Mouse (Mus musculus) thymus, postnatal 0 days (tissue): Measurements from ENCODE around the gene Gm45785. TPM values are rescaled to one million over a fixed set of nuclear protein-coding genes. Genes with fewer than 3 reads are reported as not detected.

ENCODE experiments used
- polyA plus RNA-seq: library from polyadenylated mRNA; unstranded; fragments of >200 nt; fragmentation: Nextera tagmentation; extraction: Ambion mirVana; gene quantifications from 2 replicates; pipeline ENCODE4 v1.2.1, GENCODE M21; 2015

Gene Gm45785
- polyA plus RNA-seq, 1 experiment from 2014 or later, result not detected

Other genes with a start within 250 kb of the Gm45785 start
- not detected in 2 replicates for gene Olfr61, start 227.4 kb downstream of the Gm45785 start, polyA plus RNA-seq
- gene Olfr53, start 209.9 kb downstream of the Gm45785 start, polyA plus RNA-seq, result not detected in 2 replicates
- gene Olfr539, start 196.4 kb downstream of the Gm45785 start, polyA plus RNA-seq, result not detected in 2 replicates
- not detected in 2 replicates for gene Olfr45, start 174.4 kb downstream of the Gm45785 start, polyA plus RNA-seq
- not detected in 2 replicates for gene Olfr541, start 159.1 kb downstream of the Gm45785 start, polyA plus RNA-seq
- gene Cyp2e1, start 92.6 kb downstream of the Gm45785 start, polyA plus RNA-seq, result 0.13 and 0.18 TPM in 2 replicates
- gene Syce1, start 68.5 kb downstream of the Gm45785 start, polyA plus RNA-seq, result 0.61 and 0.84 TPM in 2 replicates
- gene Zfp941, start 34.2 kb downstream of the Gm45785 start, polyA plus RNA-seq, result 0.49 and 0.57 TPM in 2 replicates
- 3.6 and 4.0 TPM in 2 replicates for gene Urah, start 21.3 kb downstream of the Gm45785 start, polyA plus RNA-seq
- 2.0 and 2.2 TPM in 2 replicates for gene Scgb1c1, start 10.8 kb downstream of the Gm45785 start, polyA plus RNA-seq
- gene Odf3, start 8.5 kb downstream of the Gm45785 start, polyA plus RNA-seq, result not detected in 2 replicates
- gene Ric8a, start 626 bp upstream of the Gm45785 start, polyA plus RNA-seq, result 70.6 and 78.5 TPM in 2 replicates
- gene Bet1l, start 1.2 kb upstream of the Gm45785 start, polyA plus RNA-seq, result 42.8 and 52.4 TPM in 2 replicates
- gene Psmd13, start 25.6 kb upstream of the Gm45785 start, polyA plus RNA-seq, result 274 and 296 TPM in 2 replicates
- 17.5 and 19.4 TPM in 2 replicates for gene Sirt3, start 26.0 kb upstream of the Gm45785 start, polyA plus RNA-seq
- gene Cox8b, start 44.1 kb upstream of the Gm45785 start, polyA plus RNA-seq, result 1.9 and 3.2 TPM in 2 replicates
- 0.74 and 0.81 TPM in 2 replicates for gene Nlrp6, start 64.6 kb upstream of the Gm45785 start, polyA plus RNA-seq
- 15.5 and 18.6 TPM in 2 replicates for gene Pgghg, start 85.1 kb upstream of the Gm45785 start, polyA plus RNA-seq
- gene Ifitm5, start 94.0 kb upstream of the Gm45785 start, polyA plus RNA-seq, result 0.39 and 0.63 TPM in 2 replicates
- gene Gm45717, start 99.6 kb upstream of the Gm45785 start, polyA plus RNA-seq, result not detected in 2 replicates
- gene Ifitm2, start 99.7 kb upstream of the Gm45785 start, polyA plus RNA-seq, result 443 and 459 TPM in 2 replicates
- 109 and 131 TPM in 2 replicates for gene Ifitm1, start 110.9 kb upstream of the Gm45785 start, polyA plus RNA-seq
- gene Ifitm3, start 154.4 kb upstream of the Gm45785 start, polyA plus RNA-seq, result 987 and 1,033 TPM in 2 replicates
- gene Ifitm6, start 161.6 kb upstream of the Gm45785 start, polyA plus RNA-seq, result 0.73 and 0.95 TPM in 2 replicates
- gene Gm17387, start 172.8 kb upstream of the Gm45785 start, polyA plus RNA-seq, result not detected in 2 replicates
- gene B4galnt4, start 204.8 kb upstream of the Gm45785 start, polyA plus RNA-seq, result 2.0 and 2.5 TPM in 2 replicates
- gene Pkp3, start 221.9 kb upstream of the Gm45785 start, polyA plus RNA-seq, result 45.1 and 47.8 TPM in 2 replicates
- 45.9 and 51.9 TPM in 2 replicates for gene Sigirr, start 244.2 kb upstream of the Gm45785 start, polyA plus RNA-seq